Mouse (Mus musculus) myocyte (in vitro differentiated cells): ENCODE measurements around the gene Marveld1.

Experiments used
- POLR2A ChIP-seq: IDR thresholded peaks from one replicate; pipeline ENCODE4 v1.6.1; 2011; ENCODE audit warnings: low read depth, mild to moderate bottlenecking, control low read depth, moderate library complexity; ENCODE audit not compliant: insufficient read length
- USF1 ChIP-seq: IDR thresholded peaks from one replicate; pipeline ENCODE4 v1.6.1; 2011; ENCODE audit warnings: low read depth, mild to moderate bottlenecking, control low read depth, moderate library complexity

DNA sequence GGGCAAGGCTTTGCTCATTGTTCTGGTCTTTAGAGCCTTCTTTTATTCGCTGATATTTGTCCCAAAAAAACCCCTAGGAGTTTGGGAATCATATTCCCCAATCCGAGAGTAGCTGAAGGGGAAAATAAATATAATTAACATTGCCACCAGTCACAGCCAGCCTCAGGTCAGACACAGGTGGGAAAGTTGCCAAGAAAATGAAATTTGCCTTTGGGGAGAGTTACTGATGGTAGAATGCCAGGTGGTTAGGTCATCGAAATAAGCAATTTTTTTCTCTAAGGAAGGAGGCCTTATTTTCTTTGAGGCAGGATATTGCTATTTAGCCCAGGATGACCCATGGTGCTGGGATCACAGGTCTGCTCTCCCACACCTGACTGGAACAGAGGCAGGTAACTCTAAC is 19.6 kb downstream of the Marveld1 start:
- TF ChIP-seq POLR2A (no peak), USF1 (no peak)
